Mouse (Mus musculus) stomach, embryonic 14.5 days (tissue): ENCODE data around the gene Map10. TPM values are rescaled to one million over a fixed set of nuclear protein-coding genes. Genes with fewer than 3 reads are reported as not detected.

Experiments
- ATAC-seq: fragments of 200-750 bp; cut with Nextera tagmentation; 2 replicates; pipeline ENCODE4 v1.8.0; 2017; ENCODE audit warnings: low read depth, moderate TSS enrichment; ENCODE audit not compliant: insufficient number of reproducible peaks, insufficient read depth, low FRiP score
- H3K27ac ChIP-seq: fragments of 300-500 bp; sonication (generic); 2 replicates; pipeline ENCODE4 v1.5.1; 2014; ENCODE audit warnings: mild to moderate bottlenecking, low read length, moderate library complexity, mixed read lengths
- H3K27me3 ChIP-seq: fragments of 300-500 bp; sonication (generic); 2 replicates; pipeline ENCODE4 v1.6.1; 2014; ENCODE audit warnings: low read length, control low read depth, mixed read lengths; ENCODE audit not compliant: control insufficient read depth, insufficient read depth
- H3K36me3 ChIP-seq: fragments of 300-500 bp; sonication (generic); 2 replicates; pipeline ENCODE4 v1.6.1; 2014; ENCODE audit warnings: mild to moderate bottlenecking, control low read depth, low read length, moderate library complexity, mixed read lengths; ENCODE audit not compliant: control insufficient read depth, insufficient read depth
- H3K4me1 ChIP-seq: fragments of 300-500 bp; sonication (generic); 2 replicates; pipeline ENCODE4 v1.6.1; 2014; ENCODE audit warnings: low read length, control low read depth, mixed read lengths; ENCODE audit not compliant: control insufficient read depth, insufficient read depth
- H3K4me2 ChIP-seq: fragments of 300-500 bp; sonication (generic); replicated peaks from 2 replicates; pipeline ENCODE4 v1.6.1; 2014; ENCODE audit warnings: low read depth, low read length, control low read depth
- H3K4me3 ChIP-seq: fragments of 300-500 bp; sonication (generic); 2 replicates; pipeline ENCODE4 v1.5.1; 2014; ENCODE audit warnings: low read depth, low read length, control low read depth
- H3K9ac ChIP-seq: fragments of 300-500 bp; sonication (generic); replicated peaks from 2 replicates; pipeline ENCODE4 v1.6.1; 2014; ENCODE audit warnings: low read depth, mild to moderate bottlenecking, control low read depth, low read length, moderate library complexity, mixed read lengths
- H3K9me3 ChIP-seq: fragments of 300-500 bp; sonication (generic); 2 replicates; pipeline ENCODE4 v1.6.1; 2016; ENCODE audit warnings: low read depth, low read length, control low read depth; ENCODE audit not compliant: control insufficient read depth
- WGBS: fragments of 180-500 bp; shearing (Covaris S2); extraction: QIAGEN DNeasy Blood & Tissue Kit; methylation state at CpG from one replicate; pipeline ENCODE4 v1.1.7; 2014; 5-methylcytosine and 5-hydroxymethylcytosine counted together
- polyA plus RNA-seq: library from polyadenylated mRNA; unstranded; fragments of >200 nt; fragmentation: Nextera tagmentation; extraction: Ambion mirVana; gene quantifications from 2 replicates; pipeline ENCODE4 v1.2.1, GENCODE M21; 2014

The Map10 gene
- polyA plus RNA-seq, 1 experiment from 2014 or later = 7.4 TPM

GRCm38 (mm10) chr8:125641808-125642207 is 27.8 kb upstream of the Map10 start:
- ATAC-seq = no peak
- no peaks in the 10 kb centered on the region for H3K9me3 ChIP-seq
- no peak overlapping the region for H3K4me2 ChIP-seq
- H3K27me3 ChIP-seq = no peaks in the 10 kb centered on the region
- WGBS = 55% methylated on average over 6 of the region's 6 CpGs
- H3K4me3 ChIP-seq = no peak overlapping the region
- peaks cover 8% of the 10 kb centered on the region; the same call in 1 of the 2 replicates for H3K4me1 ChIP-seq
- H3K9ac ChIP-seq = no peak overlapping the region
- H3K36me3 ChIP-seq = no peaks in the 10 kb centered on the region
- H3K27ac ChIP-seq = no peak overlapping the region

- no peak for ATAC-seq
- no peak overlapping the region for H3K9ac ChIP-seq
- peaks cover 8% of the 10 kb centered on the region; the same call in 1 of the 2 replicates for H3K4me1 ChIP-seq
- no peak overlapping the region for H3K27ac ChIP-seq
- H3K27me3 ChIP-seq = no peaks in the 10 kb centered on the region
- H3K4me3 ChIP-seq = no peak overlapping the region
- no peak overlapping the region for H3K4me2 ChIP-seq
- WGBS = 53% methylated on average over 10 of the region's 10 CpGs
- H3K36me3 ChIP-seq = no peaks in the 10 kb centered on the region
- no peaks in the 10 kb centered on the region for H3K9me3 ChIP-seq
These were observed 23.7 kb upstream of the Map10 start for GRCm38 (mm10) chr8:125645757-125646478.

GRCm38 (mm10) chr8:125649447-125649846 is 20.2 kb upstream of the Map10 start:
- WGBS = 73% methylated on average over 4 of the region's 4 CpGs
- Histone ChIP-seq H3K27ac (no peak overlapping the region), H3K36me3 (no peaks in the 10 kb centered on the region), H3K4me3 (no peak overlapping the region), H3K4me2 (no peak overlapping the region), H3K9ac (no peak overlapping the region), H3K4me1 (0 out of 2 replicates have a peak, but pooled peaks cover 2% of the 10 kb centered on the region), H3K27me3 (no peaks in the 10 kb centered on the region), H3K9me3 (no peaks in the 10 kb centered on the region)
- no peak for ATAC-seq

GRCm38 (mm10) chr8:125654821-125655220 is 14.8 kb upstream of the Map10 start:
- Histone ChIP-seq H3K9ac (no peak overlapping the region), H3K27me3 (no peaks in the 10 kb centered on the region), H3K4me3 (no peak overlapping the region), H3K4me1 (no peaks in the 10 kb centered on the region), H3K9me3 (no peaks in the 10 kb centered on the region), H3K36me3 (no peaks in the 10 kb centered on the region), H3K4me2 (no peak overlapping the region), H3K27ac (no peak overlapping the region)
- no peak for ATAC-seq
- WGBS = 82% methylated on average over 2 of the region's 2 CpGs

- Histone ChIP-seq H3K4me2 (no peak overlapping the region), H3K9me3 (no peaks in the 10 kb centered on the region), H3K4me3 (no peak overlapping the region), H3K27ac (no peak overlapping the region), H3K27me3 (no peaks in the 10 kb centered on the region), H3K36me3 (no peaks in the 10 kb centered on the region), H3K9ac (no peak overlapping the region), H3K4me1 (no peaks in the 10 kb centered on the region)
- 87% methylated on average over 5 of the region's 5 CpGs for WGBS
- no peak for ATAC-seq
These were observed 11.1 kb upstream of the Map10 start for GRCm38 (mm10) chr8:125658508-125658907.

- H3K4me2 ChIP-seq = no peak overlapping the region
- no peak overlapping the region for H3K27ac ChIP-seq
- H3K4me1 ChIP-seq = no peaks in the 10 kb centered on the region
These were observed 10.7 kb upstream of the Map10 start for GRCm38 (mm10) chr8:125658926-125659325.

GRCm38 (mm10) chr8:125660397-125660796 is 9.2 kb upstream of the Map10 start:
- WGBS = 80% methylated on average over 6 of the region's 6 CpGs
- Histone ChIP-seq H3K27ac (no peak overlapping the region), H3K9ac (no peak overlapping the region), H3K9me3 (no peaks in the 10 kb centered on the region), H3K4me2 (no peak overlapping the region), H3K4me1 (no peaks in the 10 kb centered on the region), H3K27me3 (no peaks in the 10 kb centered on the region), H3K36me3 (no peaks in the 10 kb centered on the region), H3K4me3 (no peak overlapping the region)
- no peak for ATAC-seq

More at GRCm38 (mm10) chr8:125658926-125659325, 10.7 kb upstream of the Map10 start:
- Histone ChIP-seq H3K36me3 (no peaks in the 10 kb centered on the region), H3K4me3 (no peak overlapping the region), H3K9ac (no peak overlapping the region), H3K27me3 (no peaks in the 10 kb centered on the region), H3K9me3 (no peaks in the 10 kb centered on the region)
- 70% methylated on average over 4 of the region's 4 CpGs for WGBS
- ATAC-seq = no peak

GRCm38 (mm10) chr8:125661958-125662668 is 7.5 kb upstream of the Map10 start:
- Histone ChIP-seq H3K36me3 (no peaks in the 10 kb centered on the region), H3K4me3 (no peak overlapping the region), H3K27me3 (no peaks in the 10 kb centered on the region), H3K9me3 (no peaks in the 10 kb centered on the region), H3K4me2 (no peak overlapping the region), H3K9ac (no peak overlapping the region), H3K27ac (no peak overlapping the region), H3K4me1 (no peaks in the 10 kb centered on the region)
- ATAC-seq = no peak
- WGBS = 89% methylated on average over 12 of the region's 13 CpGs
